Mouse (Mus musculus): ENCODE results near the gene Kcnq2.

GRCm38 (mm10) chr2:181150281-181150680 lies 15.2 kb upstream of the Kcnq2 start:
- TF ChIP-seq CTCF (IDR thresholded peaks at IDR 0.05; ENCODE audit: control insufficient read depth, insufficient read depth, insufficient read length) = no peak
- TF ChIP-seq MAX (IDR thresholded peaks at IDR 0.05) = no peak
- no peak for TF ChIP-seq USF1 (IDR thresholded peaks at IDR 0.05; ENCODE audit: low read depth)
- no peak for TF ChIP-seq FOSL1 (IDR thresholded peaks at IDR 0.05; ENCODE audit: insufficient read depth, low read length, poor library complexity, severe bottlenecking)
- no peak for TF ChIP-seq MYOG (IDR thresholded peaks at IDR 0.05; ENCODE audit: control insufficient read depth, extremely low read depth, insufficient read length)
- no peak for TF ChIP-seq CEBPB (IDR thresholded peaks at IDR 0.05; ENCODE audit: low read depth)
- no peak for TF ChIP-seq MYOD1 (IDR thresholded peaks at IDR 0.05; ENCODE audit: control insufficient read depth, insufficient read length, low read depth)
